Mouse (Mus musculus) midbrain, postnatal 0 days (tissue): ENCODE data around the gene Pepd. TPM values are rescaled to one million over a fixed set of nuclear protein-coding genes. Genes with fewer than 3 reads are reported as not detected.
"Not testable (repeated sequence)": the region's sequence is repeated elsewhere in the genome, so short reads cannot be mapped to it uniquely, and the experiment has no call there.

ENCODE experiments used
- ATAC-seq: fragments of 200-750 bp; cut with Nextera tagmentation; 2 replicates; pipeline ENCODE4 v1.8.0; 2017; ENCODE audit warnings: moderate number of reproducible peaks, mild to moderate bottlenecking, moderate TSS enrichment, moderate library complexity; ENCODE audit not compliant: low FRiP score
- DNase-seq: peaks from one replicate; pipeline ENCODE4 v3.0.0-alpha.2; 2015; ENCODE audit warnings: low spot score
- H3K27ac ChIP-seq: fragments of 300-500 bp; sonication (generic); 2 replicates; pipeline ENCODE4 v1.5.1; 2014; ENCODE audit warnings: low read depth, mild to moderate bottlenecking, low read length, mixed read lengths
- H3K27me3 ChIP-seq: fragments of 300-500 bp; sonication (generic); 2 replicates; pipeline ENCODE4 v1.6.1; 2014; ENCODE audit warnings: low read length, control low read depth, mixed read lengths; ENCODE audit not compliant: insufficient read depth
- H3K36me3 ChIP-seq: fragments of 300-500 bp; sonication (generic); 2 replicates; pipeline ENCODE4 v1.6.1; 2014; ENCODE audit warnings: low read length, control low read depth, mixed read lengths; ENCODE audit not compliant: insufficient read depth
- H3K4me1 ChIP-seq: fragments of 300-500 bp; sonication (generic); 2 replicates; pipeline ENCODE4 v1.6.1; 2014; ENCODE audit warnings: mild to moderate bottlenecking, control low read depth, antibody characterized with exemption, low read length, mixed read lengths; ENCODE audit not compliant: insufficient read depth
- H3K4me2 ChIP-seq: fragments of 300-500 bp; sonication (generic); 2 replicates; pipeline ENCODE4 v1.6.1; 2014; ENCODE audit warnings: low read depth, mild to moderate bottlenecking, low read length, mixed read lengths; ENCODE audit not compliant: poor library complexity, severe bottlenecking
- H3K4me3 ChIP-seq: fragments of 300-500 bp; sonication (generic); 2 replicates; pipeline ENCODE4 v1.5.1; 2014; ENCODE audit warnings: low read depth, mild to moderate bottlenecking, low read length, moderate library complexity
- H3K9ac ChIP-seq: fragments of 300-500 bp; sonication (generic); replicated peaks from 2 replicates; pipeline ENCODE4 v1.6.1; 2014; ENCODE audit warnings: mild to moderate bottlenecking, low read length, moderate library complexity, mixed read lengths; ENCODE audit not compliant: poor library complexity, severe bottlenecking
- H3K9me3 ChIP-seq: fragments of 300-500 bp; sonication (generic); 2 replicates; pipeline ENCODE4 v1.6.1; 2016; ENCODE audit warnings: low read length, control low read depth
- CTCF ChIP-seq: IDR thresholded peaks from 2 replicates; pipeline ENCODE4 v1.5.1; 2016; ENCODE audit warnings: antibody characterized with exemption, mild to moderate bottlenecking
- WGBS: fragments of 180-500 bp; shearing (Covaris S2); extraction: QIAGEN DNeasy Blood & Tissue Kit; methylation state at CpG from one replicate; pipeline ENCODE4 v1.1.7; 2014; 5-methylcytosine and 5-hydroxymethylcytosine counted together
- polyA plus RNA-seq: library from polyadenylated mRNA; unstranded; fragments of >200 nt; fragmentation: Nextera tagmentation; extraction: Ambion mirVana; gene quantifications from 2 replicates; pipeline ENCODE4 v1.2.1, GENCODE M21; 2015
- total RNA-seq: library from RNA; depleted of rRNA; stranded (reverse); fragments of >200 nt; gene quantifications from 2 replicates; pipeline ENCODE4 v1.2.3, GENCODE M21; 2014

Gene Pepd
- total and polyA plus RNA-seq, 2 experiments from 2014 or later: 60.8 to 69.8 TPM

DNA sequence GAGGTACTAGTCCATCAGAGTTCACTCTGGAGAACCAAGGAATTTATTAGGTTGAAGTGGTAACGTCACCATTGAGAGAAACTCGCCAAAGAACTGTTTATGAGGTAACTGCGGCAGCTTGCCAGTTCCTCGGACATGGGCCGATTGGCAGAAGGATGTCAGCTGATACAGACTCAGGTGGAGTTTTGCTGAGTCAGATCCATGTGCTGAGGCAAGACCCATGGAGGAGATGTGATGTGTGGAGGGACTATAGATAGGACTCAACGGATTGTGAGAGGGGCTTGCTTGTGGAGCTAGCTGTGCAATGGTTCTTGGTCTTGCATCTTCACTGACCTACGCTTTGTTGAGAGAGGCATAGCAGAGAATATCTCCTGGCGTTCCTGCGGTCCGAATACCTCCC is 69.6 kb downstream of the Pepd start:
- 93% methylated on average over 10 of the region's 10 CpGs for WGBS
- Histone ChIP-seq H3K36me3 (no peaks in the 10 kb centered on the region), H3K4me1 (no peaks in the 10 kb centered on the region), H3K4me3 (no peak overlapping the region), H3K27me3 (no peaks in the 10 kb centered on the region), H3K27ac (no peak overlapping the region), H3K9me3 (no peaks in the 10 kb centered on the region), H3K9ac (no peak overlapping the region), H3K4me2 (no peak overlapping the region)
- no peak for DNase-seq
- ATAC-seq: no peak
- TF ChIP-seq CTCF: no peak

DNA sequence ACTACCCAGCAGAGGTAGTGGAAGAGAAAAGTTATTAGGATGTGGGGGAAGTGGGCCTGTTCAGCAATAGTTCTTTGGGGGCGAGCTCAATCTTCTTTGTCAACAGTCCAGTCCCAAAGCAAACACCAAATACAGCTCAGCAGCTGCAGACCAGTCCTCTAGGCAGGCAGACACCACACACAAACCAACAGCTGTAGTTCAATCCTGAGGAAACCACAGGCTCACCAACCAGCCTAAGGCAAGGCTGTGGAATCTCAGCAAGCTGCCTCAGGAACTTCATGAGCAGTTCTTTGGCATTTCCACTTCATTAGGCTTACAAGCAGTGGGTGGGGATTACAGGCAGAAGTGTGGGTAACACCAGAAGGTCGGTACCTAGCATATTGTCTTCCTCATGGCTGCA is 70.2 kb downstream of the Pepd start:
- H3K9ac ChIP-seq, H3K4me2 ChIP-seq, H3K4me3 ChIP-seq, H3K27me3 ChIP-seq, DNase-seq, ATAC-seq, H3K27ac ChIP-seq, H3K4me1 ChIP-seq, H3K36me3 ChIP-seq, H3K9me3 ChIP-seq: not testable (repeated sequence)
- WGBS: 93% methylated on average over 2 of the region's 2 CpGs

DNA sequence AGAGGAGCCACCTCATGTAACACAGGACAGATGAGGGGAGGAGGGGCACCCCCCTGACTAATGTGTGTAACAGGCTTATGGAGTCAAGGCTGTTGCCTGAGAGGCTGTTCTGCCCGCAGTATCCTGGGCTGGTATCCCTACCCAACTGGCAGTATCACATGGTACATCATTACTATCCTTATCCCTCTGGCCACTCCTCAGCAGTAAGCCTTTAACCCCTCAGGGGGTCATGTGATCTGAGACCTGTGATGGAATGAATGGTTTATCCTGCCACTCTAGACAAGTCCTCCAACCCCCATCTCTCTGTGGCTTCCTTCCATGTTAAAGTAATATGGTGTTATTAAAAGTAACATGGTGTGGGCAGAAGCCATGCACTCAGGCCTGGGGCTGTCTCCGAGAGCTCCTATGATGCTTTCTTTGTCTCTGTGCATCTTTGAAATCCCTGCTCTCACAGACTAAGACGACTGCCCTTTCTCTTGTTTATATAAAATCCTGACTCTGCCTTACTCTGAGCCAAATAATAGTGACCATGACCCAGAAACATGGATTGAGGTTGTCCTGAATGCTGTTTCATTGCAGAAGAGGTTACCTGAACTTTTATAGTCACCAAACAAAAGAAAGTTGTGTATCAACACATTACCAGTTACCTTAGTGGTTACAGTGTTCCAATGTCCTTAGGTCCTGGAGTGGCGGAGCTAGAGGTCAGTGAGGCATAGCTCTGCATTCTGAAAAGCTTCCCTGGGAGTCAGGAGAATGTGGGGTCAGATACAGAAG is 71.7 kb downstream of the Pepd start:
- Histone ChIP-seq H3K4me3 (no peak overlapping the region), H3K4me1 (peaks cover 15% of the 10 kb centered on the region), H3K9ac (no peak overlapping the region), H3K9me3 (no peaks in the 10 kb centered on the region), H3K27ac (no peak overlapping the region), H3K36me3 (no peaks in the 10 kb centered on the region), H3K4me2 (no peak overlapping the region), H3K27me3 (no peaks in the 10 kb centered on the region)
- 63% methylated on average over 4 of the region's 4 CpGs for WGBS
- no peak for TF ChIP-seq CTCF
- ATAC-seq (no peak), DNase-seq (no peak)

DNA sequence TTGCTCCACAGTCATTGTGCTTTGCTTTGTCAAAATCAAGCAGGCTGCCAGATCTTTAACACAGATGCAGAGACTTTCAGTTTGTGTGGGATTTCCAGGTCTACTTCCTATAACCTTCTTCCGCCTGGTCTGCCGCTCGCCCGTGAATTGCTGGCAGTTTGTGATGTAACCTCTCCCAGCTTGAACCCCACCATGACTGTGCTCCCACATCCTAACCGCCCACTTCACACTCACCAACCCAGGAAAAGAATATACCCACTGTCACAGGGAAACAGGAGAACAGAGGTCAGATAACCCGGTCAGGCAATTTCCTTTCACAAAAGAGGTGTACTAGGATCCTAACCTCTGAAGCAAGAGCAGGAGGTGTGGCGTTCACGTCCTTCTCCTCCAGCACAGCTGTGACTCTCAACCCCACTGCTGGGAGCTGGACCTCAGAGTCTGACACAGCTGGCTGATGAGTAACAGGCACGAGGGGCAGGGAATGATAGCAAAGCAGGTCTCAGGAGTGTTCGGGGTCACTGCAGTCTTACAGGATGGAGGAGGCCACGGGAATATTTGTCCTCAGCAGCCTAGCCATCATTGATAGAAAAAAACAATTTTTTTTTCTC is 72.5 kb downstream of the Pepd start:
- DNase-seq: no peak
- TF ChIP-seq CTCF: no peak
- Histone ChIP-seq H3K9me3 (no peaks in the 10 kb centered on the region), H3K27me3 (no peaks in the 10 kb centered on the region), H3K9ac (no peak overlapping the region), H3K4me3 (no peak overlapping the region), H3K4me1 (peaks cover 15% of the 10 kb centered on the region), H3K36me3 (no peaks in the 10 kb centered on the region), H3K27ac (no peak overlapping the region), H3K4me2 (no peak overlapping the region)
- ATAC-seq: no peak
- 73% methylated on average over 11 of the region's 11 CpGs for WGBS

- no peak for ATAC-seq
- H3K9ac ChIP-seq: no peak overlapping the region
- no peaks in the 10 kb centered on the region for H3K36me3 ChIP-seq
- 93% methylated on average over 9 of the region's 9 CpGs for WGBS
- no peak overlapping the region for H3K27ac ChIP-seq
- H3K9me3 ChIP-seq: no peaks in the 10 kb centered on the region
- no peak overlapping the region for H3K4me2 ChIP-seq
- peaks cover 15% of the 10 kb centered on the region for H3K4me1 ChIP-seq
- TF ChIP-seq CTCF: no peak
- H3K4me3 ChIP-seq: no peak overlapping the region
- no peak for DNase-seq
- H3K27me3 ChIP-seq: no peaks in the 10 kb centered on the region
Observed at GRCm38 (mm10) chr7:34985216-34985615, 73.0 kb downstream of the Pepd start.

DNA sequence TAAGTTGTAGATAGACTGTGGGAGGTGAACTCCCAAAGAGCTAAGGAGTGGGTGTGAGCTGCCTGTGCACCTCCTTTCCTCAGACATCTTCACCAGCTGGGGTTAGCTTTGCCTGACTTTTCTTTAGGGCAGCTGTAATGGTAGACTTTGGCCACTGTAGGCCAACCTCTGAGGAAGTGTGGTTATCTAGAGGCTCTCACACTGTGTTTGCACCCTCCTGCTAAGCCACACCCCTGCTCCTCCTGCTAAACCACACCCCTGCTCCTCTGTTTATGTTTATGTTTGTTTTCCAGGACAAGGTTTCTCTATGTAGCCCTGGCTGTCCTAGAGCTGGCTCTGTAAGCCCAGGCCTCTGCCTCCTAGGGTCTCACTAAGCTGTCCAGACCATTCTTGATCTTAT is 73.5 kb downstream of the Pepd start:
- Histone ChIP-seq H3K27ac (no peak overlapping the region), H3K4me2 (no peak overlapping the region), H3K4me3 (no peak overlapping the region), H3K27me3 (no peaks in the 10 kb centered on the region), H3K4me1 (peaks cover 15% of the 10 kb centered on the region), H3K9ac (no peak overlapping the region), H3K9me3 (no peaks in the 10 kb centered on the region), H3K36me3 (no peaks in the 10 kb centered on the region)
- no peak for TF ChIP-seq CTCF
- DNase-seq: no peak
- ATAC-seq: no peak
